Mouse (Mus musculus) heart, adult 10 weeks (tissue): Measurements from ENCODE around the gene Chrm2. TPM values are rescaled to one million over a fixed set of nuclear protein-coding genes. Genes with fewer than 3 reads are reported as not detected.

ENCODE experiments used
- polyA plus RNA-seq: library from polyadenylated mRNA; stranded (reverse); fragments of 350-450 nt; fragmentation: Illumina TruSeq; extraction: RNeasy Lipid Tissue Mini Kit (QIAGEN cat#74804); gene quantifications from one replicate; pipeline ENCODE4 v1.2.3, GENCODE M21; 2014; ENCODE audit warnings: low read depth, low replicate concordance

Gene Chrm2
- 66.0 TPM for polyA plus RNA-seq

DNA sequence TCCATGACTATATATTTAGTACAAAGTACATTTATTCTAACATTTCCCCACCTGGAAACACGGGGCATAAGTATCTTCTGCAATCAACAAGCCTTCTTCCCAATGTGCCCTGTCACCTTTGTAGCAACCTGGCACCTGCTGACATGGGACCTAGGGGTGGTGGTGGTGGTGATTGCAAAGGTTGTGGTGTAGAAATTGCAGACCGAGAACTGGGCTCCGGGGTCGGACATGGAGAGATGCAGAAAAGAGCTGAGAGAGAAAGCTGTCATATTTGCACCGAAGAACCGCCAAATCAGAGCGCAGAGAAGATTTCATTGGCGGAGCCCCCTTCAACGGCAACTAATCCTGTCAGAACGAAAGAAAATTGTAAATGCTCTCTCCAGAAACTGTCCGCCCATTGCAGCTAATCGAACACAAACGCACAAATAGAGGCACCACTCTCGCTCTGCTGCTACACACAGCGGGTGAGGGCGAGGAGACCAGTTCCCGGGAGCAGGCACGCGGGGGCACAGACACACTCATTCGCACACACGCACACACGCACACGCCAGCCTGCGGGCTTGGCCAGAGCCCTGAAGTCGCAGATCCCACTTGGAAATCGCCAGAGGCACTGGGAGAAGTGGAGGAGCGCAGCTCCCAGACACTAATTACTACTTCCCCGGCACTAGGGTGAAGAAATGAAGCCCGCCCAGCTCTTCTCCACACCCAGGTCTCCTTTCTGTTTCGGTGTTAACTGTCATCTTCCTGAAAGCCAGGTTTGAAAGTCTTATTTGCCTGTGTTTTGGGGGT, at the start of gene Chrm2:
TSS of gene Chrm2 (plus strand) at position 473 of the 789 bp plus-strand sequence.

